Mouse (Mus musculus) CH12.LX (cell line): ENCODE data around the gene Gatd1.

Experiments
- CTCF ChIP-seq, 2 experiments: IDR thresholded peaks in 1 of 2; conservative IDR thresholded peaks in 1 of 2; 2 replicates each; pipeline ENCODE4 v1.5.1; 2011 to 2012; ENCODE audit warnings: low read depth in 2 of 2, low read length in 2 of 2, improper control_type of control experiment in 1 of 2, inconsistent platforms in 1 of 2, mild to moderate bottlenecking in 1 of 2, moderate library complexity in 1 of 2
- ETS1 ChIP-seq: conservative IDR thresholded peaks from 2 replicates; pipeline ENCODE4 v1.6.1; 2012; ENCODE audit warnings: low read depth, mild to moderate bottlenecking, inconsistent platforms, low read length, improper control_type of control experiment, moderate library complexity
- GABPA ChIP-seq: IDR thresholded peaks from 2 replicates; pipeline ENCODE4 v1.6.1; 2012; ENCODE audit warnings: low read depth, low read length, improper control_type of control experiment, inconsistent platforms; ENCODE audit not compliant: insufficient replicate concordance
- IRF4 ChIP-seq: IDR thresholded peaks from 2 replicates; pipeline ENCODE4 v1.6.1; 2014; ENCODE audit warnings: low read depth, mild to moderate bottlenecking, inconsistent platforms, low read length, improper control_type of control experiment
- JUN ChIP-seq: IDR thresholded peaks from 2 replicates; pipeline ENCODE4 v1.6.1; 2011; ENCODE audit warnings: low read depth, mild to moderate bottlenecking, low read length, improper control_type of control experiment, moderate library complexity; ENCODE audit not compliant: insufficient read depth
- KAT2A ChIP-seq: IDR thresholded peaks from 2 replicates; pipeline ENCODE4 v1.6.1; 2012; ENCODE audit warnings: low read length, improper control_type of control experiment, inconsistent platforms; ENCODE audit not compliant: insufficient replicate concordance
- MAFK ChIP-seq: IDR thresholded peaks from 2 replicates; pipeline ENCODE4 v1.6.1; 2011; ENCODE audit warnings: low read length, improper control_type of control experiment; ENCODE audit not compliant: insufficient replicate concordance
- MYC ChIP-seq: IDR thresholded peaks from 2 replicates; pipeline ENCODE4 v1.6.1; 2011; ENCODE audit warnings: low read depth, mild to moderate bottlenecking, improper control_type of control experiment, low read length
- USF1 ChIP-seq: IDR thresholded peaks from 2 replicates; pipeline ENCODE4 v1.6.1; 2014; ENCODE audit warnings: low read depth, mild to moderate bottlenecking, inconsistent platforms, low read length, improper control_type of control experiment
- ZC3H11A ChIP-seq: IDR thresholded peaks from 2 replicates; pipeline ENCODE4 v1.6.1; 2012; ENCODE audit warnings: low read depth, mild to moderate bottlenecking, inconsistent platforms, low read length, improper control_type of control experiment
- ZMIZ1 ChIP-seq: IDR thresholded peaks from 2 replicates; pipeline ENCODE4 v1.6.1; 2012; ENCODE audit warnings: low read depth, mild to moderate bottlenecking, inconsistent platforms, low read length, improper control_type of control experiment

- no peak for TF ChIP-seq ZC3H11A
- TF ChIP-seq CTCF (conservative IDR thresholded peaks at IDR 0.05 in 1 of 2, IDR thresholded peaks at IDR 0.05 in 1 of 2; ENCODE audit: low read depth in 2 of 2, low read length in 2 of 2): no peak
- no peak for TF ChIP-seq KAT2A
- no peak for TF ChIP-seq IRF4
- no peak for TF ChIP-seq USF1
- TF ChIP-seq JUN: no peak
- TF ChIP-seq MYC: 0 out of 2 replicates have a peak, but pooled peaks have one; percentile 43
- no peak for TF ChIP-seq MAFK
- 0 out of 2 replicates have a peak, but pooled peaks have one; percentile 19 for TF ChIP-seq ZMIZ1
- no peak for TF ChIP-seq ETS1
- no peak for TF ChIP-seq GABPA
Observed at GRCm38 (mm10) chr7:141435129-141435855, 21.4 kb upstream of the Gatd1 start.
